Mouse (Mus musculus) MEL (cell line): Measurements from ENCODE around the gene Gltp.

ENCODE experiments used
- CHD2 ChIP-seq: IDR thresholded peaks from 2 replicates; pipeline ENCODE4 v1.6.1; 2011; ENCODE audit warnings: low read length, improper control_type of control experiment
- CTCF ChIP-seq, 3 experiments: IDR thresholded peaks in 2 of 3; conservative IDR thresholded peaks in 1 of 3; 2 replicates each; pipeline ENCODE4 v1.5.1; 2011 to 2012; ENCODE audit warnings: low read length in 3 of 3, low read depth in 2 of 3, mild to moderate bottlenecking in 2 of 3, improper control_type of control experiment in 1 of 3, inconsistent platforms in 1 of 3, mixed read lengths in 1 of 3, moderate library complexity in 1 of 3; ENCODE audit not compliant: control insufficient read depth in 1 of 3, insufficient read depth in 1 of 3, poor library complexity in 1 of 3, severe bottlenecking in 1 of 3
- ETS1 ChIP-seq: IDR thresholded peaks from 2 replicates; pipeline ENCODE4 v1.6.1; 2012; ENCODE audit warnings: low read depth, mild to moderate bottlenecking, inconsistent platforms, low read length, improper control_type of control experiment, moderate library complexity
- GABPA ChIP-seq: IDR thresholded peaks from 2 replicates; pipeline ENCODE4 v1.6.1; 2012; ENCODE audit warnings: low read depth, mild to moderate bottlenecking, inconsistent platforms, low read length, improper control_type of control experiment, moderate library complexity
- KAT2A ChIP-seq: conservative IDR thresholded peaks from 2 replicates; pipeline ENCODE4 v1.6.1; 2012; ENCODE audit warnings: low read depth, low read length, improper control_type of control experiment, inconsistent platforms
- NELFE ChIP-seq: IDR thresholded peaks from 2 replicates; pipeline ENCODE4 v1.6.1; 2011; ENCODE audit warnings: low read depth, low read length, improper control_type of control experiment
- NRF1 ChIP-seq: IDR thresholded peaks from 2 replicates; pipeline ENCODE4 v1.6.1; 2014; ENCODE audit warnings: low read depth, mild to moderate bottlenecking, inconsistent platforms, low read length, improper control_type of control experiment, moderate library complexity; ENCODE audit not compliant: poor library complexity, insufficient read depth, severe bottlenecking
- POLR2A ChIP-seq, 2 experiments: IDR thresholded peaks; 2 replicates each; pipeline ENCODE4 v1.6.1; 2011 to 2012; ENCODE audit warnings: low read length in 2 of 2, mild to moderate bottlenecking in 2 of 2, control low read depth in 1 of 2, improper control_type of control experiment in 1 of 2, low read depth in 1 of 2, moderate library complexity in 1 of 2; ENCODE audit not compliant: control insufficient read depth in 1 of 2, insufficient read depth in 1 of 2, poor library complexity in 1 of 2
- POLR2AphosphoS2 ChIP-seq: IDR thresholded peaks from 2 replicates; pipeline ENCODE4 v1.6.1; 2011; ENCODE audit warnings: low read length, improper control_type of control experiment
- POLR2AphosphoS5 ChIP-seq: IDR thresholded peaks from 2 replicates; pipeline ENCODE4 v1.6.1; 2012; ENCODE audit warnings: low read depth, borderline replicate concordance, mild to moderate bottlenecking, inconsistent platforms, low read length, moderate library complexity, mixed read lengths
- RAD21 ChIP-seq: IDR thresholded peaks from 2 replicates; pipeline ENCODE4 v1.6.1; 2011; ENCODE audit warnings: mild to moderate bottlenecking, low read depth, low read length, improper control_type of control experiment
- TBP ChIP-seq: IDR thresholded peaks from 2 replicates; pipeline ENCODE4 v1.8.0; 2011; ENCODE audit warnings: low read depth, low read length, improper control_type of control experiment
- USF1 ChIP-seq: IDR thresholded peaks from 2 replicates; pipeline ENCODE4 v1.6.1; 2014; ENCODE audit warnings: low read depth, mild to moderate bottlenecking, inconsistent platforms, low read length, improper control_type of control experiment, moderate library complexity

- TF ChIP-seq CTCF (IDR thresholded peaks at IDR 0.05 in 2 of 3, conservative IDR thresholded peaks at IDR 0.05 in 1 of 3; ENCODE audit: control insufficient read depth in 1 of 3, insufficient read depth in 1 of 3, low read depth in 2 of 3, low read length in 3 of 3, poor library complexity in 1 of 3, severe bottlenecking in 1 of 3): no peak
- TF ChIP-seq CHD2: no peak
- TF ChIP-seq POLR2A (IDR thresholded peaks at IDR 0.05; ENCODE audit: control insufficient read depth in 1 of 2, insufficient read depth in 1 of 2, low read depth in 1 of 2, low read length in 2 of 2, poor library complexity in 1 of 2): no peak
- TF ChIP-seq USF1: no peak
- no peak for TF ChIP-seq NELFE
- no peak for TF ChIP-seq KAT2A
- TF ChIP-seq TBP: no peak
- TF ChIP-seq ETS1: no peak
- no peak for TF ChIP-seq GABPA
- TF ChIP-seq POLR2AphosphoS5: no peak
- no peak for TF ChIP-seq RAD21
- no peak for TF ChIP-seq POLR2AphosphoS2
- TF ChIP-seq NRF1: no peak
Measured at GRCm38 (mm10) chr5:114738707-114739241, 48.0 kb upstream of the Gltp start.
